Mouse (Mus musculus) heart, postnatal 10 days (tissue): ENCODE results near the gene Lgi4. TPM values are rescaled to one million over a fixed set of nuclear protein-coding genes. Genes with fewer than 3 reads are reported as not detected.
A peak's percentile ranks its signal among the peaks of the same experiment; 100 is the strongest.

Source experiments
- DNase-seq, 2 experiments: peaks; one replicate each; pipeline ENCODE4 v3.0.0; 2021
- intact Hi-C: fragments of 180-260 bp; cut with DNase I; formaldehyde crosslinking; loops from one replicate; pipeline ENCODE4 v1.15.1; 2025
- total RNA-seq, 2 experiments: library from RNA; stranded (reverse); gene quantifications; 2 replicates each; pipeline ENCODE4 v1.2.3; 2021

The Lgi4 gene
- total RNA-seq, 2 experiments from 2014 or later, result 3.0 to 4.3 TPM

DNA sequence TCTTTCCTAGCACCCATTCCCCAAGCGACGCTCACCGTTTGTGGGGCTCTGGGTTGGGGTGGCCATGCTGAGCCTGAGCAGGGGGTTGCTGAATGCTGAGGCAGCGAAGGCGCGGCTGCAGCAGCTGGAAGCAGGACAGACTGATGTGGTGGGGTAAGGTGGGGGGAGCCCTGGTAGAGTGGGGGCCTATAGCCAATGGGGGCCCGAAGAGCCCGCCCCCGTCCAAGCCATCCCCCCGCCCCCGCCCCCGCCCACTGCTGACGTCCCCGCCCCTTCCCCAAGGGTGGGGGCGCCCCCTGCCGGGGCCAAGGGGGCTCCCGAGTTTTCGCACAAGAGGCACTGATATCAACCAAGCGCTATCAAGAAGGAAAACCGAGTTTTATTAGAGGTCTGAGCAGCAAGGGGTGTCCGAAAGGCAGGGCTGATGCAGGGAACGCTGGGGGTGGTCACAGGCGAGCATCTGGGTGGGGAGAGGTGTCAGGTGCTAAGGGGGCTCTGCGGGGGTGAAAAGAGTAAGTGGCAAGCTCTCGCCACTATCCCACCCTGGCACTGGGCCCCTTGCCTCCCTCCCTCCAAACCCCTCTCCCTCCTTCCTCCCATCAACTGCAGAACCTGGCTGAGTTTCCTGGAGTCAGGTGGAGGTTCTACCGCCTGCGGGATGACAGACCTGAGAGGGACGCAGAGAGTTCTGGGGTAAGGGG is 7.7 kb upstream of the Lgi4 start, which contains the start of gene Fxyd7:
TSS of gene Fxyd7 (minus strand) at position 147 of the 701 bp plus-strand sequence.
- intact Hi-C loops, result no loop called here
- DNase-seq, result no peak

DNA sequence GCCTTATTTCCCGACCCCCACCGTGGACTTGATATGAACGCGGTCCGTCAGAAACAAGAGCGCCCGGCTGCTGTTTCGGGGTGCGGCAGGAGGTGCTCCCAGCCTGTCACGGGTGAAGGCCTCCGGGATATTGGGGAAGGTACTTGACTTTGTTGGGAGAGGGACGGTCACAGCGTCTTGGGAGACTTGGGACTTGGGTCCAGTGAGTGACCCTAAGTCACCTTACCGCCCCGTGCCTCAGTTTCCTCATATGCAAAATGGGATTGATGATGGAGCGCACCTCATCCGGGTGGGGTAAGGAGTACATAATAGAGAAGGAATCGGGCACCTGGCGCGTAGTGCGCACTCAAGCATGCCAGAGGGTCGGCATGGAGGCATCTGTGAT is 6.9 kb upstream of the Lgi4 start:
- no peak for DNase-seq
- intact Hi-C loops, result no loop called here

DNA sequence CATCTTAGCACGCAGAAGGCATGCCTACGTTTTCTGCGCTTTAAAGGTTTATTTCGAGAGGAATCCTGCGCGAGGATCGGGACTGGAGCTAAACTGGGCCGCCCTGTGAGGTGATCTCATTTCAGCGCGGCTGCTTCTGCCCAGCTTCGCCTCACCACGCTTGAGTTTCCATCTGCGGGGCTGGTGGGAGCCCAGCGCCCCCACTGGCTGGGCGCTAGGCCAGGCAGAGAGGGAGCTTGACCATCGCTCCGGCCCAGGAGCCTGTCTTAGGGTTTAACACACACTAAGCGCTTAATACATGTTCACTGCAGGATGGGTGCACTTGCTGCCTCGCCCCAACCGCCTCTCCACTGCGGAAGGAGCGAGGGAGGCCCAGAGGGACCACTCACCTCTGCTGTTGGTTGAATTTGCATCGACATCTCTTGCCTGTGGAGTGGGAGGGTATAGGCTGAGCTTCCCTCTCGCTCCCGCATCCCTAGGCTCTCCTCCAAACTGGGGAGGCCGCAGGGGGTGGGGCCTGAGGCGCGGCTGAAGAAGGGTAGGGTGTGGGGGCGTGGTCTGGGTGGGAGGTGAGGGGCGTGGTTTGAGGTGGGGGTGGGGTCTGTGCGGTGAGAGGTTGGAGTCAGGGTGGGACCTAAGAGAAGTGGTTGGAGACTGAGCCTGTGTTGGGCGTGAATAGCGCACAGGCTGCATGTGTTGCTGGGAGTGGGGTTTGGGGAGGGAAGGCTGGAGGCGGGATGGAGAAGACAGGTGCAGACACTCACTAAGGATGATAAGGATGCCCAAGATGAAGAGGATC is 6.3 kb upstream of the Lgi4 start:
- intact Hi-C loops, result no loop called here
- DNase-seq, result peak; percentile 51 to 67

DNA sequence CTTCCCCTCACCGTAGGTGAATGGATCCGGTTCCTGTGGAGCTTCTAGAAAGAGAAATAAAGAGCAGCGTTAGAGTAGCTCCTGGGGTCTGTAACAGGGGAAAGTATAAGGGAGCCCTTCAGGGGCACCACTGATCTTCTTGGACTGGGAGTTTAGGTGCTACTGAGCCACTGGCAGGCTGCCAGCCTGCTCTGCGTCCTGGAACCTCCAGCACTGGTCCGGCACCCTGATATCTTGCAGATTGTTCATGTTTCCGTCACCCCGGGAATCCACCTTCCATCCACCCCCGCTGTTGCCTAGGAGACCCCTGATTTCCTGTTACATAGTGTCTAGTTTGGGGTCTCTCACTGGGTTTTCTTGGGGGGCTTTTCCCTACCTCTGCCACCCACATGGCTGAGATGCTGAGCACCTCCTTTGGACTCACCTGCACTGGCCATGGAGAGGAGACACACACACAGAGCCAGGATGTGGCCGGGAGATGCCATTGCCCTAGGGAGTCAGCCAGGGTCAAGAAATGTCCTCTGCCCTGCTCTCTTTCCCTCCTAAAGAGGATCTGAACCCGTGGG is 5.2 kb upstream of the Lgi4 start:
- DNase-seq, result peak in 1 of 2 experiments; percentile 43
- intact Hi-C loops, result no loop called here

DNA sequence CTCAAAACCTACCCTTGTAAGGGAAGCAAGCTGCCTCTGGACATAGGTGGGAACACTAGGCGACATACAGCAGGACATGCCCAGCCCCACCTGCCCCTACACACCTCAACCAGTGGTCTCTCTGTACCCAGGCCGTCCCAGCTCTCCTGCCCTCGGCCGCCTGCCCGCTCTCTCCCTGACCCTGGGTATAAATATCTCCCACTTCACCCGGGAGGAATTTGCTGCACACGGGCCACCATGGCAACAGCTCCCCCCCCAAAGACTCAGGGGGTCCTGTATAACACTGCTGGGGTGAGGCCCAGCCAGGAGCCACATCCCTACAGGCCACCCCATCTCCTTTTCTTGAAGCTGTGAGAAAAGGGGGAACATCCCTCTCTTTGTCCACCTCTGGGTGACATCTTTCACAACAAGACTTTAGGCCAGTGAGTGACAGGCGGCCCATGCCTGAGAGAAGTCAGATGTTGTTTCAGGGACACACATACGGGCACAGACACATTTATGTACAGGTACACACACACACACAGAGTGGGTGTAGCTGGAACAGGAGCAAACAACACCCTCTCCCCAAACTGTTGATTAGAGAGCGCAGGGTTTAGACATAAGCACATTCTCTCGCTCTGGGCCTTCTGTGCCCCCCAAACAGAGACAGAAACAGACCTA is 4.4 kb upstream of the Lgi4 start:
- intact Hi-C loops, result loop anchor here (5.0 kb wide), 1 partner anchor 123 kb away; no protein-coding TSS in a partner anchor
- peak; percentile 81 to 82 for DNase-seq

GRCm38 (mm10) chr7:31055354-31055824 is 3.8 kb upstream of the Lgi4 start:
- intact Hi-C loops, result loop anchor here (5.0 kb wide), 1 partner anchor 122 kb away; no protein-coding TSS in a partner anchor
- peak; percentile 94 for DNase-seq

DNA sequence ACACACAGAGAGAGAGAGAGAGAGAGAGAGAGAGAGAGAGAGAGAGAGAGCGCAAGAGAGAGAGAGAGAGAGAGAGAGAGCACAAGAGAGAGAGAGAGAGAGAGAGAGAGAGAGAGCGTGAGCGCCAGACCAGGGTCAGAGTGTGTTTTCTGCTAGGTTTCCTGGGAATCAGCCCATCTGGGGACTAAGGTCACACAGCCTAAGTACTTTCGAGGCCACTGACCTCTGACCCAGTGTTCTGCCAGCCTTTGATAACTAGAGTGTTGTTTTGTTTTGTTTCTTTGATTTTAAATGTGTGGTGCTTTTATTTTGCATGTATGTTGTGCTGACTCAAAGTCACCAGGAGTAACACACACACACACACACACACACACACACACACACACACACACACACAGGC is 3.3 kb upstream of the Lgi4 start:
- peak; percentile 49 to 61 for DNase-seq
- intact Hi-C loops, result loop anchor here (5.0 kb wide), 1 partner anchor 121 kb away; no protein-coding TSS in a partner anchor

- no peak for DNase-seq
- intact Hi-C loops, result loop anchor here (5.0 kb wide), 1 partner anchor 121 kb away; no protein-coding TSS in a partner anchor
Measured at GRCm38 (mm10) chr7:31056448-31056847, 2.7 kb upstream of the Lgi4 start.

- DNase-seq, result no peak
- intact Hi-C loops, result loop anchor here (5.0 kb wide), 1 partner anchor 120 kb away; no protein-coding TSS in a partner anchor
Measured at GRCm38 (mm10) chr7:31057071-31057470, 2.1 kb upstream of the Lgi4 start, which contains the start of gene Fxyd1. Gene Fxyd1, minus strand, starts transcription at chr7:31057199.

GRCm38 (mm10) chr7:31057730-31058129 is 1.4 kb upstream of the Lgi4 start:
- no peak for DNase-seq
- intact Hi-C loops, result loop anchor here (5.0 kb wide), 1 partner anchor 120 kb away; no protein-coding TSS in a partner anchor

GRCm38 (mm10) chr7:31058211-31058610 is 931 bp upstream of the Lgi4 start:
- intact Hi-C loops, result loop anchor here (5.0 kb wide), 1 partner anchor 119 kb away; no protein-coding TSS in a partner anchor
- DNase-seq, result no peak

GRCm38 (mm10) chr7:31059919-31060620 is 928 bp downstream of the Lgi4 start:
- DNase-seq, result no peak
- intact Hi-C loops, result loop anchor here (1.0 to 5.0 kb wide), 3 partner anchors 18 to 117 kb away; no protein-coding TSS in a partner anchor

GRCm38 (mm10) chr7:31060621-31061010 is 1.5 kb downstream of the Lgi4 start:
- no peak for DNase-seq
- intact Hi-C loops, result no loop called here

DNA sequence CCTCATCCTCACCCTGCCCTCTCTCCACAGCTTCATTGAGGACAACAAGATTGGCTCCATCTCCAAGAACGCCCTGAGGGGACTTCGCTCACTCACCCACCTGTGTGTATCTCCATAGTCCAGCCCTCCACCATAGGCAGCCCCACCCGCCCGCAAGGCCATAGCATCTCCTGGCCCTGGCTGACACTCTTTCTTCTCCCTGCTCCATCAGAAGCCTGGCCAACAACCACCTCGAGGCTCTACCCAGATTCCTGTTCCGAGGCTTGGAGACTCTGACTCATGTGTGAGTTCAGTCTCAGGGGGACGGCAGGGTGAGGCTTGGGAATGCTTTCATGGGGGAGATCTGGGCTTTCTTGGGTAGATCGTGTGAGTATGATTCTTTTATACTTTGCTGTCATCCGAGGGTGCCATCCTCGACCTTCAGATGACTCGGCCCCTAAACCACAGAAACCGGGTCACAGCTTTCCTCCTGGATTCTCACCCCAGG is 4.0 kb downstream of the Lgi4 start:
- DNase-seq, result no peak
- intact Hi-C loops, result no loop called here

DNA sequence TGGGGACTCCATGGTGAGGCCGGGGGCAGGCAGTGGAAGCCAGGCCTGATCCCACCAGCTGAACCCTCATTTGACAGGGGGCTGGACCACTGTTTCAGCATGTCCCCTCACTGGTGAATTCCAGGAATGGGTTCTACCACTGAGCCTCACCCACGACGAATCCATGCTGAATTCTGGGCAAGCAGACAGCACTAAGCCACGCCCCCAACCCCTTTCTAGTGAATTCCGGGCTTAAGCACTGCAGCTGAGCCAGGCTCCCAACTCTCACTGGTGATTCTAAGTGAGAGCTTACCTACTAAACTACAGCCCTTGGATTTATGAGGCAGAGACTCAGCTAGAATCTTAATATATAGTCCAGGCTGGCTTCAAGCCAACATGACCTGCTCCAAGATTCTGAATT is 8.7 kb downstream of the Lgi4 start:
- intact Hi-C loops, result no loop called here
- peak; percentile 47 to 63 for DNase-seq

DNA sequence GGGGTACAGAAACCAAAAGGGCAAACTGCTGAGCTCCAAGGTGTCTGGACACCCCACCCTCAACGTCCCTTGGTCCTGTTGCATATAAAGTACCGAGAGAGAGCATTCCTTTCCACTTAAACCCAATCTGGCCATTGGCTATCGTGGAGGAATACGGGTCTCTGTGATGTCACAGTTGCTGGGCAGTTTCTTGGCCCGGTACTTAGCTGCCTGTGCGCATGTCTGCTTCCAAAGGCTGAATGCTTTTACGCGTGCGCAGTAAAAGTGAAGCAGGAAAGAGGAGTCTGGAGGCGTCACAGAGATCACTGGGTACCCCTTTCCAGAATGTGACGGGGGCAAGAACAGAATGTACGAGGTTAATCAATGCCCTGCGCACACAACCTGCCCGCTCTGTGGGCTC is 10.3 kb downstream of the Lgi4 start:
- DNase-seq, result no peak
- intact Hi-C loops, result no loop called here

GRCm38 (mm10) chr7:31070324-31070723 is 11.2 kb downstream of the Lgi4 start:
- no peak for DNase-seq
- intact Hi-C loops, result no loop called here

- intact Hi-C loops, result no loop called here
- no peak for DNase-seq
Measured at GRCm38 (mm10) chr7:31072326-31072725, 13.2 kb downstream of the Lgi4 start.

DNA sequence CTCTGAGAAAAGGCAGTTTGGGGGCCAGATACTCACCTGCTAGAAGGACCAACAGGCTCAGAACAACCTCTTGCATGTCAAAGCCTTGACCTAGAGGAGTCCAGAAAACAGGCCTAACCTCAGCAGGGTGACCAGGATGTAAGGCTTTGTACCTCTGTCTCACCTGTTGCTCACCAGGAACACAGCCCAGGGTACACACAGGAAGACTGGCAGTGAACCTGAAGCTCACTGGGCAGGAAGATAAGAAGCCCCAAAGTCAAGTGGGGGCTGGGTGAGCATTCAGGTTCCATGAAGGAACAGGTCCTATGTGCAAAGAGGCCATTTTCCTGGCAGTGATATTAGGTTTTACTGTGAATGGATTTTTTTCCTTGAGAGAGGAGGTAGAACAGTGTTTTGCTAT is 14.4 kb downstream of the Lgi4 start:
- intact Hi-C loops, result no loop called here

More for the DNA sequence above, 14.4 kb downstream of the Lgi4 start:
- no peak for DNase-seq
